Mouse (Mus musculus) Patski (cell line): ENCODE results near the gene Rps6kc1. TPM values are rescaled to one million over a fixed set of nuclear protein-coding genes. Genes with fewer than 3 reads are reported as not detected.

Source experiments
- ATAC-seq: fragments of 100-300 bp; one replicate; pipeline ENCODE4 v1.8.0; 2021
- CTCF ChIA-PET: fragments of 350-600 bp; sonication (Branson Sonifier 250); formaldehyde crosslinking; loops from one replicate; lab custom pipeline; 2022; ENCODE audit warnings: inconsistent platforms; lab: Charles Lee
- POLR2A ChIA-PET: fragments of 350-600 bp; sonication (Branson Sonifier 250); formaldehyde crosslinking; loops from one replicate; lab custom pipeline; 2022; ENCODE audit warnings: antibody characterized with exemption, inconsistent platforms; lab: Charles Lee
- DNase-seq: peaks from one replicate; pipeline ENCODE4 v3.0.0-alpha.2; 2011; ENCODE audit warnings: low read depth, low spot score
- H3K27me3 ChIP-seq: fragments of 371-371 bp; one replicate; pipeline ENCODE4 v1.5.1; 2021
- CTCF ChIP-seq: fragments of 100-300 bp; IDR thresholded peaks from one replicate; pipeline ENCODE4 v1.5.1; 2021
- in situ Hi-C: fragments of 300-500 bp; cut with MboI; formaldehyde crosslinking; loops from 3 replicates; pipeline ENCODE4 v1.11.1; 2018; ENCODE audit warnings: low pct_unique_long_range_greater_than_20kb, mixed read lengths
- polyA plus RNA-seq: library from polyadenylated mRNA; unstranded; gene quantifications from one replicate; pipeline ENCODE4 v1.2.3, GENCODE M21; 2021

The Rps6kc1 gene
- polyA plus RNA-seq, 1 experiment from 2014 or later: 16.5 TPM

GRCm38 (mm10) chr1:190875751-190876150 is 35.8 kb downstream of the Rps6kc1 start:
- DNase-seq (no peak), ATAC-seq (no peak)
- H3K27me3 ChIP-seq: no peaks in the 10 kb centered on the region
- in situ Hi-C loops: loop anchor here (5.0 to 25.0 kb wide), 2 partner anchors 43 to 1863 kb away; partner anchors contain the start of gene Kctd3
- POLR2A ChIA-PET: no interaction called here
- TF ChIP-seq CTCF: no peak
- CTCF ChIA-PET: interaction anchor here (0.9 to 2.1 kb wide), 3 partner anchors 32 to 45 kb away, joined by 3 to 8 read pairs (median 4); no protein-coding TSS in a partner anchor

- in situ Hi-C loops: loop anchor here (5.0 to 25.0 kb wide), 2 partner anchors 43 to 1863 kb away; partner anchors contain the start of gene Kctd3
- TF ChIP-seq CTCF: no peak
- ATAC-seq: peak; percentile 57
- POLR2A ChIA-PET: no interaction called here
- H3K27me3 ChIP-seq: no peaks in the 10 kb centered on the region
- CTCF ChIA-PET: interaction anchor here (1.9 kb wide), 1 partner anchor 39 kb away, joined by 4 read pairs; no protein-coding TSS in a partner anchor
- no peak for DNase-seq
Measured at GRCm38 (mm10) chr1:190875089-190875488, 36.5 kb downstream of the Rps6kc1 start.

- ChIA-PET CTCF (interaction anchor here (3.5 kb wide), 1 partner anchor 38 kb away, joined by 26 read pairs; no protein-coding TSS in a partner anchor), POLR2A (no interaction called here)
- TF ChIP-seq CTCF: no peak
- in situ Hi-C loops: no loop called here
- no peaks in the 10 kb centered on the region for H3K27me3 ChIP-seq
- DNase-seq (no peak), ATAC-seq (no peak)
Measured at GRCm38 (mm10) chr1:190871068-190871467, 40.5 kb downstream of the Rps6kc1 start.

GRCm38 (mm10) chr1:190869996-190870395 is 41.6 kb downstream of the Rps6kc1 start:
- H3K27me3 ChIP-seq: no peaks in the 10 kb centered on the region
- ChIA-PET CTCF (interaction anchor here (0.7 to 3.5 kb wide), 5 partner anchors 12 to 40 kb away, joined by 3 to 32 read pairs (median 11); no protein-coding TSS in a partner anchor), POLR2A (no interaction called here)
- ATAC-seq (no peak), DNase-seq (no peak)
- in situ Hi-C loops: no loop called here
- TF ChIP-seq CTCF: no peak

GRCm38 (mm10) chr1:190868790-190869189 is 42.8 kb downstream of the Rps6kc1 start:
- no peaks in the 10 kb centered on the region for H3K27me3 ChIP-seq
- peak; percentile 65 for ATAC-seq
- POLR2A ChIA-PET: interaction anchor here (1.0 kb wide), 1 partner anchor 20 kb away, joined by 3 read pairs; no protein-coding TSS in a partner anchor
- CTCF ChIA-PET: interaction anchor here (0.8 to 3.5 kb wide), 12 partner anchors 9 to 39 kb away, joined by 3 to 32 read pairs (median 6); no protein-coding TSS in a partner anchor
- in situ Hi-C loops: no loop called here
- no peak for DNase-seq
- peak; percentile 63 for TF ChIP-seq CTCF

GRCm38 (mm10) chr1:190861626-190862025 is 49.9 kb downstream of the Rps6kc1 start:
- no peak for DNase-seq
- no peak for ATAC-seq
- no peaks in the 10 kb centered on the region for H3K27me3 ChIP-seq
- POLR2A ChIA-PET: no interaction called here
- TF ChIP-seq CTCF: no peak
- CTCF ChIA-PET: interaction anchor here (2.1 kb wide), 1 partner anchor 29 kb away, joined by 6 read pairs; no protein-coding TSS in a partner anchor
- in situ Hi-C loops: no loop called here

- CTCF ChIA-PET: interaction anchor here (1.5 kb wide), 1 partner anchor 14 kb away, joined by 11 read pairs; no protein-coding TSS in a partner anchor
- POLR2A ChIA-PET: no interaction called here
- DNase-seq (no peak), ATAC-seq (no peak)
- H3K27me3 ChIP-seq: no peaks in the 10 kb centered on the region
- TF ChIP-seq CTCF: no peak
- in situ Hi-C loops: no loop called here
Measured at GRCm38 (mm10) chr1:190854465-190854864, 57.1 kb downstream of the Rps6kc1 start.

- in situ Hi-C loops: no loop called here
- no peak for TF ChIP-seq CTCF
- no peaks in the 10 kb centered on the region for H3K27me3 ChIP-seq
- ChIA-PET POLR2A (interaction anchor here (1.2 kb wide), 1 partner anchor 19 kb away, joined by 3 read pairs; no protein-coding TSS in a partner anchor), CTCF (no interaction called here)
- DNase-seq (no peak), ATAC-seq (no peak)
Measured at GRCm38 (mm10) chr1:190849162-190849865, 62.3 kb downstream of the Rps6kc1 start.

GRCm38 (mm10) chr1:190848676-190849075 is 62.9 kb downstream of the Rps6kc1 start:
- no peaks in the 10 kb centered on the region for H3K27me3 ChIP-seq
- ATAC-seq: no peak
- in situ Hi-C loops: no loop called here
- POLR2A ChIA-PET: interaction anchor here (1.2 kb wide), 1 partner anchor 20 kb away, joined by 3 read pairs; no protein-coding TSS in a partner anchor
- CTCF ChIA-PET: no interaction called here
- TF ChIP-seq CTCF: no peak
- DNase-seq: no peak

GRCm38 (mm10) chr1:190846956-190847355 is 64.6 kb downstream of the Rps6kc1 start:
- no peaks in the 10 kb centered on the region for H3K27me3 ChIP-seq
- no peak for TF ChIP-seq CTCF
- in situ Hi-C loops: no loop called here
- ATAC-seq: no peak
- POLR2A ChIA-PET: no interaction called here
- CTCF ChIA-PET: interaction anchor here (0.8 to 1.3 kb wide), 3 partner anchors 12 to 22 kb away, joined by 3 to 5 read pairs (median 5); no protein-coding TSS in a partner anchor
- DNase-seq: no peak
